Mouse (Mus musculus): ENCODE data around the gene Tent5b.

GRCm38 (mm10) chr4:133461362-133461761 lies 18.6 kb upstream of the Tent5b start:
- TF ChIP-seq CTCF (IDR thresholded peaks at IDR 0.05; ENCODE audit: extremely low read depth, insufficient read length, insufficient replicate concordance, low read depth, low read length) (no peak), POLR2A (IDR thresholded peaks at IDR 0.05; ENCODE audit: low read depth, low read length) (no peak)

All from small intestine, adult 2 months (tissue).